Mouse (Mus musculus) liver, postnatal 0 days (tissue): Measurements from ENCODE around the gene Itsn2.

Experiments used
- CTCF ChIP-seq: sonication (generic); IDR thresholded peaks from 2 replicates; pipeline ENCODE4 v1.5.1; 2016; ENCODE audit warnings: antibody characterized with exemption, low read depth
- EP300 ChIP-seq: IDR thresholded peaks from 2 replicates; pipeline ENCODE4 v1.6.1; 2016; ENCODE audit warnings: antibody characterized with exemption, low read depth, mild to moderate bottlenecking

DNA sequence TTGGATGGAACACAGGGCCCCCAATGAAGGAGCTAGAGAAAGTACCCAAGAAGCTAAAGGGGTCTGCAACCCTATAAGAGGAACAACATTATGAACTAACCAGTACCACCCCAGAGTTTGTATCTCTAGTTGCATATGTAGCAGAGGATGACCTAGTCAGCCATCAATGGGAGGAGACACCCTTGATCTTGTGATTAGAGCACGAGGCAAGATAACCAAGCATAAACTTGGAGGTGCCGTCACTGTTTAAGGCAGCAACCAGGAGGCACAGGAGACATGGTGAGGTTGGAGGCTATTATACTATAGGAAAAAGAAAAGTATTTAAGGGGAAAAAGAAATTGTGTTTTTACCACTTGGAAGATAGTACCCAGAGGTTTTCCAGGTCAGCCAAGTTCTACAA is 64.4 kb downstream of the Itsn2 start:
- no peak for TF ChIP-seq CTCF
- no peak for TF ChIP-seq EP300
